Mouse (Mus musculus) kidney, postnatal 14 days (tissue): ENCODE measurements at regions not wholly inside any gene's neighbourhood (a gene's known extent, or its start where the extent isn't known, plus 50 kb on each side); places are given as distances from the start of the nearest gene placed in this dataset.

Experiments
- DNase-seq: peaks from one replicate; pipeline ENCODE4 v3.0.0; 2022; ENCODE audit warnings: mixed read lengths

GRCm38 (mm10) chr15:97577196-97577595, 128.4 kb downstream of the Rpap3 start:
- DNase-seq, result no peak

- DNase-seq, result no peak
These were observed 133.0 kb downstream of the Rpap3 start for GRCm38 (mm10) chr15:97572639-97573038.

- DNase-seq, result no peak
These were observed 133.7 kb downstream of the Rpap3 start for GRCm38 (mm10) chr15:97571885-97572284.

GRCm38 (mm10) chr15:97560096-97560495, 145.5 kb downstream of the Rpap3 start:
- DNase-seq, result no peak

GRCm38 (mm10) chr15:97558725-97559124, 146.9 kb downstream of the Rpap3 start:
- DNase-seq, result no peak

GRCm38 (mm10) chr15:97548354-97548753, 157.3 kb downstream of the Rpap3 start:
- DNase-seq, result no peak

- DNase-seq, result no peak
These were observed 160.6 kb downstream of the Rpap3 start for GRCm38 (mm10) chr15:97545034-97545433.

- DNase-seq, result no peak
These were observed 164.0 kb downstream of the Rpap3 start for GRCm38 (mm10) chr15:97541646-97542045.

- DNase-seq, result no peak
These were observed 169.5 kb downstream of the Rpap3 start for GRCm38 (mm10) chr15:97536145-97536544.

GRCm38 (mm10) chr15:97534878-97535277, 170.7 kb downstream of the Rpap3 start:
- no peak for DNase-seq

- DNase-seq, result no peak
These were observed 171.9 kb downstream of the Rpap3 start for GRCm38 (mm10) chr15:97533553-97534291.

- no peak for DNase-seq
These were observed 173.2 kb downstream of the Rpap3 start for GRCm38 (mm10) chr15:97532346-97532910.

GRCm38 (mm10) chr15:97528291-97529050, 177.2 kb downstream of the Rpap3 start:
- DNase-seq, result no peak

GRCm38 (mm10) chr15:97520395-97520794, 185.2 kb downstream of the Rpap3 start:
- DNase-seq, result no peak

- no peak for DNase-seq
These were observed 185.7 kb downstream of the Rpap3 start for GRCm38 (mm10) chr15:97519919-97520345.

GRCm38 (mm10) chr15:97517926-97518325, 187.7 kb downstream of the Rpap3 start:
- DNase-seq, result peak; percentile 9

- DNase-seq, result no peak
These were observed 188.4 kb downstream of the Rpap3 start for GRCm38 (mm10) chr15:97517188-97517587.

- DNase-seq, result no peak
These were observed 189.9 kb downstream of the Rpap3 start for GRCm38 (mm10) chr15:97515773-97516172.

GRCm38 (mm10) chr15:97507656-97508306, 197.8 kb downstream of the Rpap3 start:
- no peak for DNase-seq

GRCm38 (mm10) chr15:97507176-97507575, 198.4 kb downstream of the Rpap3 start:
- no peak for DNase-seq

- no peak for DNase-seq
These were observed 199.9 kb downstream of the Rpap3 start for GRCm38 (mm10) chr15:97505715-97506114.

GRCm38 (mm10) chr15:97504325-97504724, 201.3 kb downstream of the Rpap3 start:
- DNase-seq, result no peak

- DNase-seq, result no peak
These were observed 203.6 kb downstream of the Rpap3 start for GRCm38 (mm10) chr15:97502056-97502455.
